Mouse (Mus musculus) 416B (cell line): ENCODE data around the gene Ccdc103.

Source experiments
- DNase-seq: peaks from one replicate; pipeline ENCODE4 v3.0.0; 2011; ENCODE audit warnings: low read depth

Ccdc103 gene

DNA sequence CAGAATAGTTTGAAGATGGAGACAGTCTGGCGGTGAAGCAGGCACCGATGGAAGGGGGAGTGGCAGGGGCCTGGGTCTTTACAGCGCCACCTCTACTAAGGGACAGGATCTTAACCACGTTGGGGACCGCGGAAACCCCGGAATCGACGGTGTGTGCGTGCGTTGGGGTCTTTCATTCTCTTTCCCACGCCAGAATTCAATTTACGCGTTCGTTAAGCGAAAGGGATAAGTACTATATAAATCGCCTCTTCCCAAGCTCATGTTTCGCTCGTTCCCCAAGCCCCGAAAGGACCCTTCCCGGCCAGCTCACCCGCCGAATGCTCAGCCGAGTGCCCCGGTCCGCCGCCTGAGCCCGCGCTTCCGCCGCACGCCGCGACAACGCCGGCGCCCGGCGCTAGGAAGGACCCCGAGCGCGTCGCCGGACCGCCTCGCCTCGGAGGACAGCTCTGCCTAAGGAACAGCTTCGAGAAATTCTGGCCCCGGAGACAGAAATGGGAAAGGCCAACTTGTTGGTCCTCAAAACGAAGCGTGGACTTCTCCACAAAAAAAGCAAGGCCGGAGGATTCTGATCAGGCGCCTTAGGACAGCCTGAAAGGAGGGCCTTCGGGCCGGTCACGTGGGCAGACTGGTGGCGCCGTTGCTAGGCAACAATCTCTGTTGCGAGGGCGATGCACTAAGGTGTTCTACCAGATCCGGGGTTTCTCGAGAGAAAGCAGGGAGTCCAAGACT, at the start of gene Ccdc103, which contains the start of gene Eftud2:
Ccdc103 (plus strand) TSS at position 620 of the 729 bp plus-strand sequence.
Eftud2 (minus strand) TSS at position 401 of the 729 bp plus-strand sequence.
- DNase-seq, result peak; percentile 88

DNA sequence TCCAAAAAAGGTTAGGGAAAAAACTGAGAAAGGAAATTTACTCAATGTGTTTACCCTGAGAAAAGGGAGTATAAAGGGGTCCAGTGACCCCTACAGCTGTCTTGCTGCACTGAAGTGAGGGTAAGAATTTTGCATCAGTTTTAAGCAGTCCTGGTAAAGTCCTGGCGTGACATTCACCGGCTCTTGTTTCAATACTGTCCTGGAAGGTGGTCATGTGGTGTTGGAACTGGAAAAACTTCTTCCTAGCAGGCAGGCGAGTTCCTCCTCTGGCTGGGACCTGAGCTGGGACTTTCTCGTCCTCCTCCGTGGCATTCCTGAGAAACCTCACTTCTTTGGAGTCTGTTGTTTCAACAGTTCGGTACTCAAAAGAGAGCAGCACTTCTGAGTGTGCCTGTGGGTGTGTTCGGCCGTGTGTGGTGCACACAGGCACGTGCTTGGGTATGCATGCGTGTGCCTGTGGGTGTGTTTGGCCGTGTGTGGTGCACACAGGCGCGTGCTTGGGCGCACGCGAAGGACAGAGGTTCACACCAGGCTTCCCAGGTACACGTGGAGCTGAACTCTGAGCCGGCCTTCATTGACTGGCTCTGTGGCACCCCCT, 48.2 kb upstream of the Ccdc103 start:
- no peak for DNase-seq

DNA sequence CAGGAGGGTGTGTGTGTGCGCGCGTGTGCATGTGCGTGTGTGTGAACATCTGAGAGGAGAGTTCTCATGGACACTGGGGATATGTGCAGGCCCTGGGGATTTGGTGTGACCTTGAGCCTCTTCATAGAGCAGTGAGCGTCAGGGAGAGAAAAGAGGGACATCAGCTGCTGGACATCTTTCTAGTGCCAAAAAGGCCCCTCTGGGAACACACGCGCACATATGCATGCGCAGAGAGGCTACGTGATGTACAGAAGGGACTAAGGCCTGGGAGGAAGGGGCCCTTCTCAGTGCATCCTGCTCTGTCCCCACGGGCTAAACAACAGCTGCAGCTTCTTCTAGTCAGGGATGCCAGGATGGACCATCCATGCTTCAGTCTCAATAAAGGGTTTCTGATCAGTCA, 46.8 kb upstream of the Ccdc103 start:
- DNase-seq, result no peak

DNA sequence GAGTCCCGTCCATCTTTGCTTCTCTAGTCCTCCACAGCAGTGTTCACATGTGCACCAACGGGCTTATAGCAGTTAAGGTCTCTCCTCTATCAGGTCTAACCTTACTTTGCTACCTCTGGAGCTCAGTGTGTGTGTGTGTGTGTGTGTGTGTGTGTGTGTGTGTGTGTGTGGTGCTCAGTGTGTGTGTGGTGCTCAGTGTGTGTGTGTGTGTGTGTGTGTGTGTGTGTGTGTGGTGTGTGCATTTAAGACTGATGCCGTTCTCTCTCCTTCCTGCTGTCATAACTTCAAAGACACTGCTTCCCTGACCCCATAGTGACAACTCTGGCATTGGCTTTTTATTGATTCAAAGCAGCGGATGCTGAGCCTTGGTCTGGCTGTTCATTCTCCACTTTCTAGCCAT, 45.5 kb upstream of the Ccdc103 start, which contains the start of gene Higd1b:
Higd1b (plus strand) TSS at position 301 of the 400 bp plus-strand sequence.
- DNase-seq, result no peak

DNA sequence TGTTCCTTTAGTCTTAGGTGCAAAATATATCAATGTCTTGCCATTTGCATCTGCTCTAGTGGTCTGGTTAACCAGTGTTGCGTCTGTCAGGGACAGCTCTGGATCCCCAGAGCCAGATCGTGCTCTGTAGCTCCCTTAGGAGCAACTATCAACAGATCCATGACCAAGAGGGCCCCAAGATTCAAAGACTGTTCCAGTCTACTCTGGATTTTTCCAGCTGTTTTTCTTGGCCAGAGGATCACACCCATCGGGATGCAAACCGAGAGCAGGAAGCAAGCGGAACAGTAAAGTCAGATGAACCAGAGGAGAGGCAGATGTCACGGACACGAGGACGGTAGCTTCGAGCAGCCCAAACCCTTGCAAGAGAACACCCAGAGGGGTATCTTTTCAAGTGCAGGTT, 44.9 kb upstream of the Ccdc103 start:
- no peak for DNase-seq

DNA sequence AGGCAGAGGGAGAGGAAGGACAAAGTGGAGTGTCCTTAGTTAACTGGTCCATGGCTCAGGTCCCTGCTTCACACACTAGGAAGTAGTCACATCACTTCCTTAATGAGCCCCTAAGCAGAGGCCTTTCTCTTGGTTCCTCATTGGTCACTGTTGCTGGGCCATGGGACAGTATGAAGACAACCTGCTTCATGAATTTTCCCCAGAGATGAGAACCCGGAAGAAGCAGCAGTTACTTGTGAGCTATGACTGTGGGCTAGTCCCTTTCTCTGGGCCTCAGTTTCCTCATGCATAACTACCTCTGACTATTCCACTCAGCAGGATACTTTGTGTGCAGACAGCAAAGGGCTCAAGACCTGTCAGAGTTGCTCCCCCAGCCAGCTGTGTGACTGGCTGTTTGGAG, 43.6 kb upstream of the Ccdc103 start:
- no peak for DNase-seq

DNA sequence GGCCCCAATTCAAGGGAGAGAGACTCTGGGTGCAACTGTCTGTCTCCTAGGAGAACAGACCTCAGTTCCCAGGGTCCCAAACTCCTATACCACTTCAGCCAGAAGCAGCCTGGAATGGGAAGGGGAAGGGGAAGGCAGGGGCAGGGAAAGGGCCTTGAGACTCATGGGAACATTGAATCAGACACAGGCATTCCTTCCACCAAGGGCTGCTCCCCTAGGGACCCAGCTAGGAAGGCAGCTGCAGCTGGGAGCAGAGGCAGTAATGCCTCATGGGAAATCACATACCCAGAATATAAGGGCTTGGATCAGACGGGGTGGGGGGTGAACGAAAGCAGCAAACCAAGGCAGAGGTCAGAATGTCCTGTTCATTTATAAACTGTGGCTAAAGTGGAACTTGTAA, 42.9 kb upstream of the Ccdc103 start:
- no peak for DNase-seq

DNA sequence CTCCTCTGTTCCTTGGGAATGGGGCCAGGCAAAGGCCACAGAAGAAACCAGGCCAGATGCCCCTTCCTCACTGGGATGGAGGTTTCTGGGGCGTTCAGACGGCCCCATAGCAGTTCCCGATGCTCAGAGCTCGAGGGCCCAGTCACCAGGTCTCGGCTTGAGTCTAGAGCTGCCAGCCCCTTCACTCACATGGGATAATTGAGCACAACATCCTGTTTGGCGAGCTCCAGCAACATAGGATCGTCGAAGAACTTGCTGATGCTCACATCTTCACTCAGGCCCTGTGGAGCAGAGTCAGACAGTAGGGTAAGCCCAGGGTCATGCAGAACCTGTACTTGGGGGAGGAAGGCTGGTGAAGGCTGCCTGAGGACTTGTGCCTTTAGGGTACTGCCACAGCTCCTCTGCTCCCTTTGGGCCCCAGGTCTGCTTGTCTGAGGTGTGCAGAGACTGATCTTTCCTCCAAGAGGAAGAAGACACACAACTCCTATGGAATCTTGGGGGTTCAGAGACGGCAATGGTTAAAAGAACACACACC, 42.3 kb upstream of the Ccdc103 start:
- DNase-seq, result no peak

DNA sequence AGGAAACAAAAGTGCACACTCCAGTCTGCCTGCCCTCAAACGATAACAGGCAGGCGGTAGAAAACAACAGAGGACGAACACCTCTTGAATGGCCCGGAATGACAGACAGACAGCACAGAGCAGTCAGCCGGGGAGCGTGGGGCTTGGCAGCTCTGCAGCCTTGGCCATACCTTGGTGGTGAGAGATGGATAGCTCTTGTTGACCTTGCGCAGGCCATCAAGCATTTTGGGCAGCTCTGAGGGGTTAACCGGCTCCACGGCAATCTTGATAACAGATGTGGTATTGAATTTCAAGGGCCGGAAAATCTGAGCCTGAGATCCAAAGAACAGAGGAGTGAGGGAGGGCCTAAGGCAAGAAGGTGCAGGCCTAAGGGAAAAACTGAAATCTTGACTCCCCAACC, 35.1 kb upstream of the Ccdc103 start:
- no peak for DNase-seq

DNA sequence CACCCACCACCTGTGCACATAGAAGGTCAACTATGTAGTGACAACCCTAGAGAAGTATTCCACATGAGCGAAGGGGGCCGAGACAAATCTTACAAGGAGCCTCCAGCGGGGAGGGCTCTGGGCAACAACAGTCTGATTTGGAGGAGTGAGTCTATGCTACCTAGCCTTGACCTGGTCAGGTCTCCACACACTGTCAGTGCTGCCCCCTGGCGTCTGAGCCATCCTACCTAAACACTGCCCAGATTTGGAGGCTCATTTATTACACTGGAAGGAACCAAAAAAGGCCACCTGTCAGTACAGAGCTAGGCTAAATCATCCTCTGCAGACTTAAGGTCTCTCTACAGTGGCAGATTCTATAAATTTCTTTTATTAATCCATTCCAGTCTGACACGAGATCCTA, 29.1 kb upstream of the Ccdc103 start:
- DNase-seq, result peak; percentile 37

DNA sequence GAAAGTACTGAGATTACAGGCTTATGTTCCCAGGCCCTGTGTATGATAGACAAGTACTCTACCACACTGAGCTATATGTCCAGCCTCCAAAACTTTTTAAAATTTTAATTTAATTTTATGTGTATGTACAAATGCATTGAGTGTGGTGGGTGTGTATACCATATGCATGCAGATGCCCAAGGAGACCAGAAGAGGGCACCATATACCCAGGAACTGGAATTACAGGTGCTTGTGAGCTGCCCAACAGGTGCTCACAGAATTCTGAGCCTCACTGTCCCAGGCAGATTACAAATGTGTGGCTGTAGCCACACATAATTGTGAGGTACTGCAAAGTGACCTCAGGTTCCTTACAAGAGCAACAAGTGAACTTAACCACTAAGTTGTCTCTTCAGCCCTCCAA, 27.2 kb upstream of the Ccdc103 start:
- peak; percentile 16 for DNase-seq

DNA sequence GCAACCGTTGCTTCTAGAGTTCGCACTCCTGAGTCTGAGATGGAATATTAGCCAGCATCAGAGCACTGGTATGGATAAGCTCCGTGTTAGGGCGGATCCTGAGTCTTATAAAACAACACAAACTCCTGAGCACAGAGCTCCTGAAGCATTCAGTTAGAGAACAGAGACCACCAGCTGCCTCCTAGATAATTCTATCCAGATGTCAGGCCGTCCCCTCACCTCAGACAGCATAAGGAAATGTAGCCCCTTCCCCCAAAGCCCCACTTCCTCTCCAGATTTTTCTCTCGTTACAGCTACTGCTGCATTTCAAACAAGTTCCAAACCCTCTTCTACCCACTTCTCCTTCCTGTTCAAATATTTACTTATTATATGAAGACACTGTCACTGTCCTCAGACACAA, 25.1 kb upstream of the Ccdc103 start:
- no peak for DNase-seq

DNA sequence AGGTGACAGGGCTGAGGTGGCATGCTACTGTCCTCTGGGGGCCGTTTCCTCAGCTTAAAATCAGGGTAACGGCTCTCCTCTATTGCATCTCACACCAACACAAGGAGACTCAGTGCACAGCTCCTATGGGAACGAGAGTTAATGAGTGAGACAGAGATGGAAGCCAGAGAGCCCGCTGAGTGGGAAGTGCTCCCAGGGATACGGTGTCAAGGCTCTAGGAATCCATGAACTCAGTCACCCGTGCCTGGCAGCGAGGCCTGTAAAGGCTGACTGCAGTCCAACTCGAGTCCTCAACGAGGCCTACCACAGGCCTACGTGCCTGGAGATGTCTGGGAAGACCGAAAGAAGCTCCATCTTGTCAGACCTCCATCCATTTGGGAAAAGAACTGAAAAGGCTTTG, 22.1 kb upstream of the Ccdc103 start:
- no peak for DNase-seq

DNA sequence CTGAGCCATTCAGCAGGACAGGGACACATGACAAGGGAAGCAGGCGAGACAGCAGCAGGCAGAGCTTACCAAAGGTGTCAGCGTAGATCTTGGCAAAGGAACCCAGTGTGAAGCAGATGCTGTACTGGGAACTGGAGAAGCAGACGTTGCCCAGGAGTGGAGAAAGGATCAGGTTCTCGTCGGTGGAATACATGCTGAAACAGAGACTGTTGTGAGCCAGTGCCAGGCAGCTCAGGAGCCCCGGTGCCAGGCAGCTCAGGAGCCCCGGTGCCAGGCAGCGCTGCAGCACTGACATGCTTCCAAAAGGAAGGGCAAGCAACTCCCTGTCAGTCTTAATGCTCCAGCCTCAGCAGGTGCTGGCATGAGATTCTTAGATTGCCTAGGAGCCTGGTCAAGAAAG, 21.1 kb upstream of the Ccdc103 start:
- DNase-seq, result no peak

DNA sequence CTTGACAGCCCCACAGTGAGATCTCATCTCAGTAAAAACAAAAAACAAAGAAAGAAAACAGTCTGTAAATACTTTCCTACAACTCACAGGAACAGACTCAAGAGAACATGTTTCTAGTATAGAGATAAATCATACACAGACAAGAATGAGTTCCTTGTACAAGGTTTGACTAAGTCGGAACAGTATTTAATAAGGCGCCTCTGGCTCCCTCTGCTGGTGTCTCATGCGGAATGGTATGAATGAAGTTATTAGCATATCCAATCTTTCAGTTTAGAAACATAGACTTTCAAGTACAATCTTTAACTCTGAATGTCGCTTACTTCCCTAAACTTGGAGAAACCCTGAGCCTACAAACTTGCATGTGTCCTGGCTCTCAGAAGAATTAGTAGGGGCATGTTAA, 16.7 kb upstream of the Ccdc103 start:
- DNase-seq, result peak; percentile 73

DNA sequence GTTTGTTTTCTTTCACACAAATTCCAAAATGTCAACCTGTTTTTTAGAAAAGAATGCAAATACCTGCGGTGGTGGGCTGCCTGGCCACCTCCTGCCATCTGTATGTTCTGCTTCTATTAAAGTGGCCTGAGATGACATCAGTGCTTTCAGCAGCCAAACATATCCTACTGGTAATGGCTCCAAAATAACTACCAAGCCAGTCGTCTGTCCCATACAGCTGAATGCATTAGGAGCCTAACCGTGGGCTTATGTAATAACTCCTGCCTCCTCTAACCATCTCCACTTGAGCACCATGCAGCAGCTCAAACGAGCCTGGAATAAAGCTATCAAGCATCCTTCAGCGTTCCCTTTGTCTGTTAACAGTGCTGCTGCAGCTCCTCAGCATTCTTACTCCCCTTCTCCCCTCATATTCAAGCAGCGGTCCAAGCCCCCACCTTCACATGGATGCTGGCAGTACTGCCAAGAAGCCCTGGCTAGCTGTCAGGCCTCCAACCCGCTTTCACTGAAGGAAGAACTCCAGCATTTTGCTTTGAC, 6.1 kb upstream of the Ccdc103 start:
- no peak for DNase-seq

DNA sequence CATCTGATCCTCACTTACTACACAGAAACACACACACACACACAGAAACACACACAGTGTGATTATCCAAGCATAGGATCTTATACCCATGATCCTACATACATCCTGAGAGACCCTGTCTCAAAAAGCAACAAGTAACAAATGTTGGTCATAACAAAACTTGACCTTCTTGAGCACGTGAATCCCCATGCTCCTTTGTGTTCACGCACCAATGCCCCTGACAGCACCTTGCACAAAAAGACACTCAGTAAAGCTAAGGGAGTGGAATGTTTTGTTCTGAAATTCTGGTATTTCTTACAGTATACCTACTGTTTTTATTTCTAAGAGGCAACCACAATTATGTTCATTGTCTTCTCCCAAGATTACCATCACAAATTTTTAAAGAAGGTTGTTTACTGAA, 1.4 kb upstream of the Ccdc103 start:
- no peak for DNase-seq

DNA sequence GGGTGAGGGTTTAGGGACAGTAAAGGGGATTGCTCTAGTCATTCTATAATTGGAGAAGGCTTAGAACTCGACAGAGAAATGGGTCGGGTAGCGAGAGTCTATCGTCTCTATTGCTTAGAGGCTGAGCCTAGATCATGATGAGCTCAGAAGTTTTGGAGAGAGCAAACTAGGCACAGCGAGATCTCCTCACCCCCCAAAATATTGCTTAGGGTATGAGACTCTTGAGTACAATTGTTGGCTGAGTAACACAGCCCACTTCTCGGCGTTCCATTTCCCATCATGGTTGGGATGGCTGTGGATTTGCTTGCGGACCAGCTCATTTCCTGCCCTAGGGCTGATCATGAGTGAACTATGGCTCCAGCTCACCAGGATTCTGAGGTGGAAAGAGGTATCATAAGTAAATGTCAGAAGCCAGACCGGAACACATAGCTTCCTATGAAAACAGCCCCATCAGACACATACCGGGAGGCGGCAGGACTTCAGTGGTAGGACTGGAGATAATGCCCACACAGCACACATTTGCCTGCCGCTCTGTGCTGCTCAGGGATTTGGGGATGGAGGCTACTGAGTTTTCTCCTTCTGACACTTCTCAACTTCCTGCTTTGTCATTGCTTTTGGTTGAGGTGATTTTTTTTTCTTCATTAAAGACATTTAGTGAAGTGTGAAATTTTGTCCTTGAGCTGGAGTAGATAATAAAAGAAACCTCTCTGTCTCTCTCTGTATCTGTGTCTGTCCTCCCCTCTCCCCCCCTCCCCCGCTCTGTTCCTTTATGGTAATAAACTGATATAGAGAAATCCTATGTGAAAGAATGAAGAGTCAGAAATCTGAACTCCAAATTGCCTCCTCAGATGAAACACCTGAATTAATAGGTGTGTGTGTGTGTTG, 552 bp downstream of the Ccdc103 start:
- DNase-seq, result no peak

DNA sequence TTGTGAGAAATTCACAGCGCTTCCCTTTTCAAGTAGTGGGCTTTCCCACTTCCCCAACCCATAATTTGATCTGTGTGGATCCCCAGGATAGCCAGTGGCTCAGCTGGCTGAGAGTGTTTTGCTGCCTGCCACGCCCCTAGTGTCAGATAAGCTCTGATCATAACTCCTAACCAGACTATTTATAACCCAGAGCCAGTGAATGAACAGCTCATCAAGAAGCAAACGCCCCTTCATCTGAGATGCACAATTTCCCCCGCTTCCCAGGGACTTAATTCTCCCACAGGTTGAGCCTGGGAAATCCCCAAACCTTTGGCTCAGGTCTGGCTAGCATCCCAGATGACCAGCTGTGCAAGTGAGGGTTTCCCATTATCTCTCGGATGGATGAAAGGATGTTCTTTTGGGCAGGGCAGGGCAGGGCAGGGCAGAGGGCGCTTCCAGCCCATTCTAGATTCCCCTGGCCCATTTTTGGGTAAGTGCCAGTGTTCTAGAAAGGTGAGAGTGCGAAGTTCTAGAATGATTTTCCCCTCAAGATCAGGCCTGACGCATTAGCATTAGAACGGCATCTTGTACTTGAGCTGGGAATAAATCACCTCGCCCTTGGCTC, 3.7 kb downstream of the Ccdc103 start, which contains the start of gene Fam187a:
Fam187a (plus strand) TSS at position 554 of the 604 bp plus-strand sequence.
- no peak for DNase-seq

DNA sequence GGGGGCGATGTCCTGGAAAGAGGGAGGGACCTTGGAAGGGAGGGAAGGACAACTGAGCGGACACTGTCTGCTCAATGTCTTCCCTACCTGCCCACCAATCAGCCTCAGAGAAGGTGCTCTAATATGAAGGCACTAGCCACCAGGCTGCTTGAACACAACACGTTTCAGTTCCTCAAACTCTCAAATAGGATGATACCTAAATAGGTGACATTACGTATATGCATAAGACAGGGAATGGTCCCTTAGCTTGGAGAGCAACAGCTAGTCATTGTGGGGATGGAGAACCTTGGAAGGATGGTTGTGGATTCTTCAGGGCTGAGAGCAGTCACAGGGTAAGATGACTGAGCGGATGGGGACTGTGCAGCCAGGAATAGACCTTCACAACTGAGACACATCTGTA, 6.4 kb downstream of the Ccdc103 start:
- no peak for DNase-seq

DNA sequence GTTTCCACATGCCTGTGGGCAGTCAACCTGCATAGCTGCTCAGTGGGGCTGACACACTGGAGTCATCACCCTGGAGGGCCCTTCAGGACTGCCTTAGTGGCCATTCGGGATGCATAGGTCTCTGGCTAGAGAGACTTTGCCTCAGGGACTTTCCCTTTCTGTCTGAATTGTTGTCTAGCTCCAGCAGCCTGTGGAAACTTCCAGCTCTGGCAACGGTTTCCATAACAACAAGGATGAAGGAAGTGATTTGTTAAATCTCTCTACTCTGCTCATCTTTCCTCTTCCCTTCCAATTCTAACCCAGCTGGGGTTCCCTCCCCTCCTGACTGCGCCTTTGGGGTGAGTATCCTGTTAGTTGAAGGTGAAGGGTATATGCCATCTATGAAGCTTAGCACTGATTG, 7.1 kb downstream of the Ccdc103 start:
- DNase-seq, result no peak

DNA sequence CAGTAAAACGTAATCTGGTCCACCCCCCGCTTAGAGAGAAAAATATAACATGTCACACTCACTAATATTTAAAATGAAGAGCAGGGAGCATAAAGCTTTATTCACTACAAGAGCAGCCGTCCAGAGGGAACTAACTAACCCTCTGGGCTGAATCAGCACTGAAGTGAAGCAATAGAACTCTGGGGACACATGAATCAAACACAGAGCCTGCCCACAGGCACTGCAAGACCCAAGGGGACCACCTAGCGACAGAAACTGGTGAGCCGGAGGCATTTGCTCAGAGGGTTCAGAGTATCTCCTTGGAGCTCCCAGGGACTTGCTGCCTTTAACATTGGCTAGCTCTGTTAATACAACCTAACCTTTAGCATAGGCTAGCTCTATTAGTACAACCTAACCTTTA, 9.1 kb downstream of the Ccdc103 start:
- DNase-seq, result peak; percentile 54
